Mouse (Mus musculus) WW6 (cell line): ENCODE results near the gene Tbc1d12.

Experiments
- DNase-seq: peaks from one replicate; pipeline ENCODE4 v3.0.0-alpha.2; 2013; ENCODE audit warnings: low read depth, low spot score

Tbc1d12 gene

DNA sequence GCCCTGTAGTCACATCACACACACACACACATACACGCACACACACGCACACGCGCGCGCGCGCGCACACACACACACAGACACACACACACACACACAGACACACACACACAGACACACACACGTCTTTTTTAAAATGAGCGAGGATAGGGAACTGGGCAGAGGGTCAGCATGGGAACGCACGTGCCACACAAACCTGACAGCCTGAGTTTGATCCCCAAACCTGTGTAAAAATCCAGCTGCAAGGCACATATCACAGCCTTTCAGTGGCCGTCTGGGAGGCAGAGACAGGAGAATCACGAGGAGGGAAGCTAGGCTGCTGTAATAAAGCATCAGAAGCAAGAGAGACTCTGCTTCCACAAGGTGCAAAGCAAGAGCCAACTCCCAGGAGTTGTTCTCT, 78.5 kb downstream of the Tbc1d12 start:
- DNase-seq: no peak

DNA sequence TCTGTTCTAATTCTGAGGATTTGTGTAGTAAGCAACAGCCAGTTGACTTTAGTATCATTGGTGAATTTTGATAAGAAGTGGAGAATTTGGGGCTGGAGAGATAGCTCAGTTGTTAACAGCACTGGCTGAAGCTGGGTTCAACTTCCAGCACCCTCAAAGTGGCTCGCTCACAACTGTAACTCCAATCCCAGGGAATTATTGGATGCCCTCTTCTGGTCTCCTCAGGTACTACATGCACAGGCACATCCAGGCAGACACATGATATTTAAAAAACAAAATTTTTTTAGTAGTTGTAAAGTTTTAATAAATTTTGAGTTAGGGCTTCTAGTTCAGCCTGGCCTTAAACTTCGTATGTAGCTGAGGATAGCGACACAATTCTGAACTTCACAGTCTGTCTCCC, 79.3 kb downstream of the Tbc1d12 start:
- DNase-seq: no peak

GRCm38 (mm10) chr19:38928481-38929158, 92.2 kb downstream of the Tbc1d12 start:
- DNase-seq: no peak

DNA sequence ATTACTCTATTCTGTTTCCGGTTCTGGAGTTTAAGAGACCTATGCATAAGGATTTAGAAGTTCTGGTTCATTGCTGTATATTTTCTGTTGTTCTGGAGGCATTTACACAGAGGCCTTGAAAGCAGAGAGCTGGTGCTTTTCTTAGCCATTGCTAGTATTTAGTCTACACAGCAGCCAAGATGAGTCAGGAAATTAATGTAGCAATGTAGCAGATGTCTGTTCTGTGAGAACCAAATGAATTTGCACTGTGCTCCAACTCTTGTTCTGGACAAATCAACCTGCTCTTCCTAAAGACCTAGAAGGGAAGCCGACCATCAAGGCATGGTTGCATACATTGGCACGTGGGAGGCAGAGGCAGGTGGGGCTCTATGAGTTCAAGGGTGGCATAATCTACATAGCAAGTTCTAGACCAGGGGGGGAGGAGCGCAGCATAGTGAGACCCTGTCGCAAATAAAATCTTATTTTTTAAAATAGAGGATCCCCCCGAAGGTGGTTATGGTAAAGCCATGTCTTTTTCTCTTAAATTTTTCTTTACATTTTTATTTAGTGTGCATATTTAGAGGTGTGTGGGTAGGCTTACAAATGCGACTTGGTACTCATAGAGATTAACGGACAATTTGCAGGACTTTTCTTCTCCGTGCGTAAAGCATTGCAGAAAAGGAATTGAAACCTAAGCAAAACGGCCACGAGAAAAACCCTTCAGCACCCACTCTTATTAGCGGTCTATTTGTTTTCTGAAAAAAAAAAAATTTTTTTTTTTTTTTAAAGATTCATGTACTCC, 93.3 kb downstream of the Tbc1d12 start:
- DNase-seq: no peak

DNA sequence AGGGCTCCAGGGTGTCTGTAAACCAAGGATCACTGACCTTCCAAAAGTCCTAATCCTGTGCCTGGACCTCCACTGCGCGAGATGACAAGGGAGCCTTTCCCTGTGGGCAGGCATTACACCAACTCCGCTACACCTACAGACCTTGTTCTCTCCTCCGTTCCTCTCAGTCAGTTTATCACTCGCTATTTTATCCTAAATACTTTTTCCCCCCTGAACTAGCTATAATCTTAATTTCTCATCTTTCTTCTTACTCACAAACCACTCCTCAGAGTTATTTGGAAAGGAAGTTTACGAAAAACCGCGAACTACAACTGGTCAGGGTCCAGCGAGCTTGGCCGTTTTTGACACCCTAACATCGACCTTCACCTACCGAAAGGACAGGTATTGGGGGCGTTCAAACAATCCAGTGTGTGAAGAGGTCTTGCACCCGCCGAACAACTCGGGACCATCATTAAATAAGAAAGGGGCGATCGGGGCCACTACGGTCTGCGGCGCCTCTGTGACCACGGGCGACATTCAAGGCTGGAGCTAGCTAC, 93.9 kb downstream of the Tbc1d12 start:
- DNase-seq: no peak

- DNase-seq: peak; percentile 88
Measured at GRCm38 (mm10) chr19:38930788-38931565, 94.6 kb downstream of the Tbc1d12 start, which contains the start of gene Hells. Gene Hells (plus strand): TSS chr19:38930915.

GRCm38 (mm10) chr19:38931566-38931890, 95.1 kb downstream of the Tbc1d12 start:
- no peak for DNase-seq

- DNase-seq: no peak
Measured at GRCm38 (mm10) chr19:38944590-38945307, 108.4 kb downstream of the Tbc1d12 start.
